Mouse (Mus musculus) heart, adult 9 months (tissue): ENCODE data around the gene Slc43a2.
"Not testable (repeated sequence)": the region's sequence is repeated elsewhere in the genome, so short reads cannot be mapped to it uniquely, and the experiment has no call there.

ENCODE experiments used
- DNase-seq, 2 experiments: peaks; one replicate each; pipeline ENCODE4 v3.0.0; 2022; ENCODE audit warnings: low spot score in 2 of 2

The Slc43a2 gene

GRCm38 (mm10) chr11:75599802-75600201 is 68.3 kb downstream of the Slc43a2 start:
- not testable (repeated sequence) for DNase-seq

DNA sequence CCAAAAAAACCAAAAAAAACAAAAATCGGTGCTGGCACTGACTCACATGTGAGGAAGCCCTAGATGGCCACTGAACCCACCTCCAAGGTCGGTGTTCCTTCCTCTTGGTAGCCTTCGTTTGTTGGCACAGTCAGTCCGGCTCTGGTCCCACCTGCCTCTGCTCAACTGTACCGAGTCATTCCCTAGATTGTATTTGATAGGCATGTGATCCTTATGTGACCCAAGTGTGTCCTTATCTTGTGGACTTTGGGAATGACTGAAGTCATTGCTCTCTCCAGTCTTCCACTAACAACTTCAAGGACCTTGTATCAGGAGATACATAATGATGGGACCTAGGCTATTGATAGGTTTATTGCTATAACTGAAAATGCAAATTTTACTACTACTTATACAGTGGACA is 73.3 kb downstream of the Slc43a2 start:
- no peak for DNase-seq

- DNase-seq = no peak
These were observed 73.8 kb downstream of the Slc43a2 start for GRCm38 (mm10) chr11:75605318-75605717.

DNA sequence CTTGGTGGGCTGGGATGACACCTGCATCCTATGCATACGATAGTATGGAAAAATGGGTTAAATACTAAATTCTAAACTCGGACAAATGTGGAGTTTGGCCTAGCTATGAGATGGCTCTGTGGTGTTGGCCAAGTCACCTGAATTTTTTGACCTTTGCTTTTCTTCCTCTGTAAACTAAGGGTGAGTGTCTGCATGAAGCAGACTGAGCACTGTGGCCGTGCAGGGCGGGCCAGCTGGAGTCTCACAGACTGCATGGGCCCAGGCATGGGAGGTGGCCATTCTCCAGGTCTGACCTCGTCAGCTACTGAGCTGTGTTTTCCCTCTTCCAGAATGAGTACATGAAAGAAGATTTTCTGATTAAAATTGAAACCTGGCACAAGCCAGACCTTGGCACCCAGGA is 77.3 kb downstream of the Slc43a2 start:
- no peak for DNase-seq

GRCm38 (mm10) chr11:75610021-75610420 is 78.5 kb downstream of the Slc43a2 start:
- DNase-seq = no peak

DNA sequence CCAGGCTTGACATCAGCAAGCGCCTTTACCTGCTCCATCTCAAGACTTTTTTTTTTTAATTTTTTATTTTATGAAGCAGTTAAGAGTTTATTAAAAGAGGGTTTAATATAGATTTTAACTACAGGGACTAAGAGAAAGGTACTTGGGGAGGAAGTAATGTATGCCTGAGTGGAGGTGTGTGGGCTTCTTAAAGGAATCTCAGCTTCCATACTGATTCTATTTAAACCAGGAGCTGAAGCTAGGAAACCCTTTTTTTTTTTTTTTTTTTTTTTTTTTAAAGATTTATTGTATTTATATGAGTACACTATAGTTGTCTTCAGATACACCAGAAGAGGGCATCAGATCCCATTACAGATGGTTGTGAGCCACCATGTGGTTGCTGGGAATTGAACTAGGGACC is 83.3 kb downstream of the Slc43a2 start:
- DNase-seq = no peak

GRCm38 (mm10) chr11:75615556-75615955 is 84.1 kb downstream of the Slc43a2 start:
- no peak for DNase-seq

DNA sequence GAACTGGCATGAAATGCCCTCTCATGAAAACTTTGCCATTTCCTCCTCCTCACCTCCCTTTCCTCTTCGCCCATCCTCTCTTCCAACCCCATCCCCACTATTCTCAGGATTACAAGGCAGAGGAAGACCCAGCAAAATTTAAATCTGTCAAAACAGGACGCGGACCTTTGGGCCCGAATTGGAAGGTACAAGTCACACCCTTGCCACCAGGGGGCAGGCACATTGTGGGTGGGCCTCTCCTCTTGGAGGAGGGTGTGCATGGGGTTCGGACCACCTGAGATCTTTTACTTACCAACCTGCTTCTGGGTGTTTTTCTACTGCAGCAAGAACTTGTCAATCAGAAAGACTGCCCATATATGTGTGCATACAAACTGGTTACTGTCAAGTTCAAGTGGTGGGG is 87.6 kb downstream of the Slc43a2 start:
- DNase-seq = no peak

DNA sequence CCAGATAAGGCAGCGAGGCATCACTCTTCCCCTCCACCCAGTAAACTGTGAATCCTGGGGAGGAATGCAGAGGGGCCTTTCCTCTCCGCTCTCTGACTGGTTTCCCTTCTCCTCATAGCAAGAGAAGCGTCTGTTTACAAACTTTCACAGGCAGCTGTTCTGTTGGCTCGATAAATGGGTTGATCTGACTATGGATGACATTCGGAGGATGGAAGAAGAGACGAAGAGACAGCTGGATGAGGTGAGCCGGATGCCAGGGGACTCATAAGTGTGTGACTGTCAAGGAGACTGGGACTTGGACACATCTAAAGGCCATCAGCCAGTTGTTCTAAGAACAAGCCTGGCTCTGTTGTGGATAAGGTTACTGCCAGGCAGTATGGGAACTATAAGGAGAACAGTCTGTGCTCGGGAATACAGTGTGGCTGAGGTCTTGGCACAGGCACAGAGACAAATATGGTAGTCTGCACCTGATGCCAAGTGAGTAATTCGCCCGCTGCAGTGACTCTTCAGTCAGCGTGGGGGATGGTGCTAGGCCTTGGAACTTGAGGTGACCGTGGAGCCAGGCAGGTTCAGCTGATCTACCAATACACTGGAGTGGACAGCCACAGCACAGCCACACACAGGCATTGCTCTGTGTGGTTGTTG is 88.8 kb downstream of the Slc43a2 start:
- peak; percentile 61 to 76 for DNase-seq

GRCm38 (mm10) chr11:75621426-75621825 is 89.9 kb downstream of the Slc43a2 start:
- DNase-seq = no peak

DNA sequence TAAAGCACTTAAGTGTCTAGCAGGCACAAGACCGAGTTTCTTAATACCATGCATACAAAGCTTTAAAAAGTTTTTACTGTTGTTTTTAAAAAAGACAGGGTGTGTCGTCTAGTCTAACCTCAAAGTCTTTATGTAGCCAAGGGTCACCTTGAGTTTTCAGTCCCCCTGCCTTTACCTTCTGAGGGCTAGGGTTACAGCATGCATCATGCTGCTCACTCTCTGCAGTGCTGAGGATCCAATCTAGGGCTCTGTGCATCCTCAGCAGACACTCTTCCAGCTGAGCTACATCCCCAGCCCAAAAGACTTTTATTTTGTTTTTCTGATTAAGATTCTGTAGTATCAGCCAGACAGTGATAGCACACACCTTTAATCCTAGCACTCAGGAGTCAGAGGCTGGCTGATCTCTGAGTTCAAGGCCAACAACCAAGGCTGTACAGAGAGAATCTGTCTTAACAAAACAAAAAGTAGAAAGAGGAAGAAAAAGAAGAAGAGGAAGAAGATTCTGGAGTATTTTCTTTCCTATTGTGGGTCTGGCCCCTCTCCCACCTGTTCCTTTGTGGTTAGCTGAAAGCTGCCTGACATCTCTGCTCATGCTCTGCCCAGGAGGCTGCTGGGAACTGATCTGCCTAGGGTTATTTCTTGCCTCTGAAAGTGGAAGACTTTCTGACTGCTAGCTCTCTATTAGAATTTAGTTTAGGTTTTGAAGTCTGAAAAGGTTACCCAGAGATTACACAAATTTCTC is 91.3 kb downstream of the Slc43a2 start:
- no peak for DNase-seq

DNA sequence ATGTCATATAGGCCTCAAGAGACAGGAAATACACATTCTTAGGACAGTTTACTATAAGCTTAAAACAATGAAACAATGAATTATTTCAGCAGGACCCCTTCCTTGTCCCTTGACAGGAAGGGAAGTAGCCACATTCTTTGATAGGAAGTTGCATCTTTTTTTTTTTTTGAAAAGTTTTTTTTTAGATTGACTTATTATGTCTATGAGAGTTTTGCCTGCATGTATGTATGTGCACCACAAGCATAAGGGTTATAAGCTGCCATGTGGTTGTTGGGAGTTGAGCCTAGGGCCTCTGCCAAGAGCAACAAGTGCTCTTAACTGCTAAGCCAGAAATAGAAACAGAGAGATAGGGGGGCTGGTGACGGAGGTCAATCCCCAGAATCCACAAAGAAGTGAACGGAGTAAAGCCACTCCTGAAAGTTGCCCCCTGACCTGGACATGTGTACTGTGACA is 92.6 kb downstream of the Slc43a2 start:
- peak; percentile 56 to 60 for DNase-seq

DNA sequence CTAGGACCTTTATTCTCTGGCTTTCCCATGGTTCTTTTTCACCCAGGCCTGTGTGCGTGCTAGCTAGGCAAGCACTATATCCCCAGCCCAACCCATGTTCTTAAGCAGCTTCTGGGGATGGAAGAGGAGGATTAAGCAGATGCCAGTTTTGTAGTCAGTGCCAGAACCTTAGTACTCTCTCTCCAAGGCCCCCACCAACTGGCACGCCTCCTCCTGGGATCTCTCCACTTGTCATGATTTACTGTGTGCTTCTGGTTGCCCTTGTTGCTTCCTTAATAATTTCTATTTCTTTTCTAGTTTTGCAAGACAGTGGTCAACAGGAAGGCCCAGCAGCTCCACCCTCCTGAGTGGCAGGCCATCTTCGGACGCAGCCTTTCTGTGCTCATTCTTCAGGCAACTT is 94.3 kb downstream of the Slc43a2 start:
- DNase-seq = no peak
